Mouse (Mus musculus): ENCODE data around the gene Nme9. TPM values are rescaled to one million over a fixed set of nuclear protein-coding genes. Genes with fewer than 3 reads are reported as not detected.

The Nme9 gene
- polyA plus RNA-seq, 1 experiment from 2014 or later = 1.5 TPM

- H3K9me3 ChIP-seq (ENCODE audit: control insufficient read depth, low read length) = no peaks in the 10 kb centered on the region
- H3K9ac ChIP-seq = peak overlapping the region; percentile 91
- peak overlapping the region; percentile 72 for H3K4me2 ChIP-seq (replicated peaks)
- H3K4me3 ChIP-seq (replicated peaks; ENCODE audit: low read length) = peak overlapping the region; percentile 80
- H3K27me3 ChIP-seq (ENCODE audit: control insufficient read depth, insufficient read depth, low read length) = peaks cover 15% of the 10 kb centered on the region; the same call in 1 of the 2 replicates
- H3K36me3 ChIP-seq (replicated peaks; ENCODE audit: control insufficient read depth, insufficient read depth) = no peaks in the 10 kb centered on the region
- ATAC-seq (ENCODE audit: low FRiP score) = peak; percentile 44; the same call in 1 of the 2 replicates
- DNase-seq (ENCODE audit: low spot score) = no peak
- peak overlapping the region; percentile 87 for H3K27ac ChIP-seq
- H3K4me1 ChIP-seq (replicated peaks; ENCODE audit: control insufficient read depth, insufficient read depth, low read length) = peaks cover 27% of the 10 kb centered on the region
- 16% methylated on average over 14 of the region's 14 CpGs for WGBS
Measured at GRCm38 (mm10) chr9:99434892-99435618, 16.2 kb upstream of the Nme9 start.

GRCm38 (mm10) chr9:99435619-99436181, 15.6 kb upstream of the Nme9 start:
- Histone ChIP-seq H3K27ac (peak overlapping the region; percentile 87), H3K36me3 (replicated peaks; ENCODE audit: control insufficient read depth, insufficient read depth) (no peaks in the 10 kb centered on the region), H3K4me3 (replicated peaks; ENCODE audit: low read length) (peak overlapping the region; percentile 80), H3K27me3 (ENCODE audit: control insufficient read depth, insufficient read depth, low read length) (peaks cover 15% of the 10 kb centered on the region; the same call in 1 of the 2 replicates), H3K4me2 (replicated peaks) (peak overlapping the region; percentile 72), H3K9ac (peak overlapping the region; percentile 91), H3K4me1 (replicated peaks; ENCODE audit: control insufficient read depth, insufficient read depth, low read length) (peaks cover 27% of the 10 kb centered on the region), H3K9me3 (ENCODE audit: control insufficient read depth, low read length) (no peaks in the 10 kb centered on the region)
- DNase-seq (ENCODE audit: low spot score) (peak; percentile 72), ATAC-seq (ENCODE audit: low FRiP score) (peak; percentile 29)
- 8% methylated on average over 16 of the region's 16 CpGs for WGBS

- Histone ChIP-seq H3K4me1 (replicated peaks; ENCODE audit: control insufficient read depth, insufficient read depth, low read length) (peaks cover 27% of the 10 kb centered on the region), H3K4me2 (replicated peaks) (peak overlapping the region; percentile 72), H3K27me3 (ENCODE audit: control insufficient read depth, insufficient read depth, low read length) (peaks cover 15% of the 10 kb centered on the region; the same call in 1 of the 2 replicates), H3K9me3 (ENCODE audit: control insufficient read depth, low read length) (no peaks in the 10 kb centered on the region), H3K4me3 (replicated peaks; ENCODE audit: low read length) (peak overlapping the region; percentile 80), H3K9ac (peak overlapping the region; percentile 91), H3K27ac (peak overlapping the region; percentile 87), H3K36me3 (replicated peaks; ENCODE audit: control insufficient read depth, insufficient read depth) (no peaks in the 10 kb centered on the region)
- peak; percentile 67 for DNase-seq (ENCODE audit: low spot score)
- WGBS = 2% methylated on average over 62 of the region's 86 CpGs
- peak; percentile 73 for ATAC-seq (ENCODE audit: low FRiP score)
Measured at GRCm38 (mm10) chr9:99436182-99437030, 14.9 kb upstream of the Nme9 start.

GRCm38 (mm10) chr9:99437031-99437764, 14.1 kb upstream of the Nme9 start, which contains the start of gene Mras:
TSS of gene Mras (minus strand) at chr9:99437381.
- 16% methylated on average over 27 of the region's 27 CpGs for WGBS

GRCm38 (mm10) chr9:99437781-99438565, 13.3 kb upstream of the Nme9 start:
- 83% methylated on average over 12 of the region's 12 CpGs for WGBS
- Histone ChIP-seq H3K4me3 (replicated peaks; ENCODE audit: low read length) (no peak overlapping the region), H3K4me1 (replicated peaks; ENCODE audit: control insufficient read depth, insufficient read depth, low read length) (peaks cover 25% of the 10 kb centered on the region), H3K4me2 (replicated peaks) (peak overlapping the region; percentile 24; the same call in 1 of the 2 replicates), H3K27ac (no peak overlapping the region), H3K9ac (no peak overlapping the region), H3K27me3 (ENCODE audit: control insufficient read depth, insufficient read depth, low read length) (peaks cover 15% of the 10 kb centered on the region; the same call in 1 of the 2 replicates), H3K36me3 (replicated peaks; ENCODE audit: control insufficient read depth, insufficient read depth) (no peaks in the 10 kb centered on the region), H3K9me3 (ENCODE audit: control insufficient read depth, low read length) (no peaks in the 10 kb centered on the region)
- no peak for ATAC-seq (ENCODE audit: low FRiP score)
- DNase-seq (ENCODE audit: low spot score) = no peak

More at GRCm38 (mm10) chr9:99437031-99437764, 14.1 kb upstream of the Nme9 start, which contains the start of gene Mras:
- Histone ChIP-seq H3K4me3 (replicated peaks; ENCODE audit: low read length) (peak within 1 kb of the TSS; percentile 80), H3K4me1 (replicated peaks; ENCODE audit: control insufficient read depth, insufficient read depth, low read length) (peaks cover 27% of the 10 kb centered on the region), H3K4me2 (replicated peaks) (peak within 1 kb of the TSS; percentile 72), H3K9me3 (ENCODE audit: control insufficient read depth, low read length) (no peaks in the 10 kb centered on the region), H3K27ac (peak within 1 kb of the TSS; percentile 87), H3K9ac (peak within 1 kb of the TSS; percentile 91), H3K27me3 (ENCODE audit: control insufficient read depth, insufficient read depth, low read length) (peaks cover 15% of the 10 kb centered on the region; the same call in 1 of the 2 replicates), H3K36me3 (replicated peaks; ENCODE audit: control insufficient read depth, insufficient read depth) (no peaks in the 10 kb centered on the region)
- ATAC-seq (ENCODE audit: low FRiP score) (no peak), DNase-seq (ENCODE audit: low spot score) (no peak)

- Histone ChIP-seq H3K4me1 (replicated peaks; ENCODE audit: control insufficient read depth, insufficient read depth, low read length) (peaks cover 14% of the 10 kb centered on the region), H3K27ac (no peak overlapping the region), H3K9me3 (ENCODE audit: control insufficient read depth, low read length) (no peaks in the 10 kb centered on the region), H3K4me3 (replicated peaks; ENCODE audit: low read length) (no peak overlapping the region), H3K36me3 (replicated peaks; ENCODE audit: control insufficient read depth, insufficient read depth) (no peaks in the 10 kb centered on the region), H3K4me2 (replicated peaks) (no peak overlapping the region), H3K27me3 (ENCODE audit: control insufficient read depth, insufficient read depth, low read length) (peaks cover 15% of the 10 kb centered on the region; the same call in 1 of the 2 replicates), H3K9ac (no peak overlapping the region)
- WGBS = 69% methylated on average over 8 of the region's 8 CpGs
- no peak for ATAC-seq (ENCODE audit: low FRiP score)
- DNase-seq (ENCODE audit: low spot score) = no peak
Measured at GRCm38 (mm10) chr9:99439064-99439463, 12.2 kb upstream of the Nme9 start.

GRCm38 (mm10) chr9:99440941-99441340, 10.3 kb upstream of the Nme9 start:
- Histone ChIP-seq H3K36me3 (replicated peaks; ENCODE audit: control insufficient read depth, insufficient read depth) (no peaks in the 10 kb centered on the region), H3K9me3 (ENCODE audit: control insufficient read depth, low read length) (no peaks in the 10 kb centered on the region), H3K4me2 (replicated peaks) (no peak overlapping the region), H3K27ac (no peak overlapping the region), H3K4me3 (replicated peaks; ENCODE audit: low read length) (no peak overlapping the region), H3K27me3 (ENCODE audit: control insufficient read depth, insufficient read depth, low read length) (peaks cover 15% of the 10 kb centered on the region; the same call in 1 of the 2 replicates), H3K9ac (no peak overlapping the region), H3K4me1 (replicated peaks; ENCODE audit: control insufficient read depth, insufficient read depth, low read length) (0 out of 2 replicates have a peak, but pooled peaks cover 4% of the 10 kb centered on the region)
- DNase-seq (ENCODE audit: low spot score) = no peak
- no peak for ATAC-seq (ENCODE audit: low FRiP score)
- WGBS = 68% methylated on average over 5 of the region's 5 CpGs

Measured in hindbrain, embryonic 14.5 days (tissue).